Mouse (Mus musculus): Measurements from ENCODE around the gene Gpx3.

Gpx3 gene

DNA sequence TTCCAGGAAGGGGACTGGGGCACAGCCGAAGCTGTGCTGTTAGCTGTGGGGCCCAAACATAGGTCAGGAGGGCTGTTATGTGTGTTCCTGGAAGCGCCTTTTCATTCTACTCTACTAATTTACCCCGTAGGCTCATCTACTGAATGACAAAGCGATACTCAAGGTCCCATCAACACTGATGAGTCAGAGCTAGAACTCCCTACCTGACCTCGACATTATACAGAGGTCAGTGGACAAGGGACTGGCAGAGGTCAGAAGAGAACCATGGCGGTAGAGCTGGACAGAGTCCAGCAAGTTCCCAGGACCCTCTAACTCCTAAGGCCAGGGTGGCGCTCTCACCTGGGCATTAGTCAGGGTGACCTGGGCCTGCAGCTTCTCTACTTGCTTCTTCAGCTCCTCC lies 15.2 kb downstream of the Gpx3 start:
- no peak for DNase-seq (ENCODE audit: low read depth, low spot score)
- Histone ChIP-seq H3K27me3 (ENCODE audit: control insufficient read depth, insufficient read depth, low read length, poor library complexity, severe bottlenecking) (no peaks in the 10 kb centered on the region), H3K36me3 (ENCODE audit: control insufficient read depth, insufficient read depth, low read length, poor library complexity, severe bottlenecking) (peaks cover 19% of the 10 kb centered on the region)

DNA sequence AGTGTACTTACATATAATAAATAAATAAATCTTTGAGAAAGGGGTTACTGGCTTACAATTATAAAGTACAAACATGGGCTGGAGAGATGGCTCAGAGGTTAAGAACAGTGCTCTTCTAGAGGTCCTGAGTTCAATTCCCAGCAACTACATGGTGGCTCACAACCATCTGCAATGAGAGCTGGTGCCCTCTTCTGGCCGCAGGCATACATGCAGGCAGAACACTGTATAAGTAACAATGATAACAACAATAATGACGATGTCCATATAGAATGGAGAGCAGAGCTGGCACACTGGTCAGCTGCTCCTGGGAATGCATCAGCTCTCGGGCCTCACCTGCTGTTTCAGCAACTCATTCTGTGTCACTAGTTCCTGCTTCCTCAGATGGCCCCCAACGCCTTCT lies 16.0 kb downstream of the Gpx3 start:
- DNase-seq (ENCODE audit: low read depth, low spot score), result peak; percentile 43
- peaks cover 24% of the 10 kb centered on the region for H3K36me3 ChIP-seq (ENCODE audit: control insufficient read depth, insufficient read depth, low read length, poor library complexity, severe bottlenecking)
- H3K27me3 ChIP-seq (ENCODE audit: control insufficient read depth, insufficient read depth, low read length, poor library complexity, severe bottlenecking), result no peaks in the 10 kb centered on the region

DNA sequence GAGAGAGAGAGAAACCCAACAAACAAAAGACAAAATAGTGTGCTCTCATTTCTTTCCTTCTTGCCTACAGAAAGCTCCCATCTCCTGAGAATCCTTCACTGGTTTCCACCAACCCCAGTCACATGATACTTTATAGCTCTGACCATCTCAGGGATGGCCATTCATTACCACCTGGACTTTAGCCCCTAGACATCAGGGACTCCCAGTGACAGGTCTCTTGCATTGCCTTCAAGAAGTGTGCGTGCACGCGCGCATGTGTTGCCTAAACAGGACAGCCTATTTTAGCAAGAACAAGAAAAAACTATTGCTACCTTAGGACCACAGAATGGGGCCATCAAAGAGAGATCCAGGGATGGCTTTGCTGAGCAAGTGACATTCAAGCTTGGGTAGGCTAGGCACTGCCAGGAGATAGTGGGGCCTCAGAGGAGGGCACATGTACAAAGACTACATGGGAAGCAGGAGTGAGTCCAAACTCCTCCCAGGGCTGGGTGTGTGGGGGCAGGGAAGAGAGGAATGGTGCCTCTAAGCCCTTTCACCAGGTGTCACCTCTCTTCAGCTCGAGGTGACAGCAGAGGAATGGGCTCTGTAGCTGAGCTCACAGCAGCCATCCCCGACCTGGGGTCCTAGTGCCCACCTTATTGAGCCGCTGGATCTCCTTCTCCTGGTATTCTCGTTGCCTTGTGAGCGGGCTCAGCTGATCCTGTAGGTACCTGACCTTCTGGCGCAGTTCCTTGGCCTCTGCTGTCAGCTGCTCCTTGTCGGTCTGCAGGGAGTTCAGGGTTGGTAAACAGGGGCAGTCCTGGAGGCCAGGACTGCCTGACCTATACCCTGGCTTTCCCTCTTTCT lies 18.1 kb downstream of the Gpx3 start:
- Histone ChIP-seq H3K36me3 (ENCODE audit: control insufficient read depth, insufficient read depth, low read length, poor library complexity, severe bottlenecking) (peaks cover 25% of the 10 kb centered on the region), H3K27me3 (ENCODE audit: control insufficient read depth, insufficient read depth, low read length, poor library complexity, severe bottlenecking) (no peaks in the 10 kb centered on the region)
- DNase-seq (ENCODE audit: low read depth, low spot score), result no peak

DNA sequence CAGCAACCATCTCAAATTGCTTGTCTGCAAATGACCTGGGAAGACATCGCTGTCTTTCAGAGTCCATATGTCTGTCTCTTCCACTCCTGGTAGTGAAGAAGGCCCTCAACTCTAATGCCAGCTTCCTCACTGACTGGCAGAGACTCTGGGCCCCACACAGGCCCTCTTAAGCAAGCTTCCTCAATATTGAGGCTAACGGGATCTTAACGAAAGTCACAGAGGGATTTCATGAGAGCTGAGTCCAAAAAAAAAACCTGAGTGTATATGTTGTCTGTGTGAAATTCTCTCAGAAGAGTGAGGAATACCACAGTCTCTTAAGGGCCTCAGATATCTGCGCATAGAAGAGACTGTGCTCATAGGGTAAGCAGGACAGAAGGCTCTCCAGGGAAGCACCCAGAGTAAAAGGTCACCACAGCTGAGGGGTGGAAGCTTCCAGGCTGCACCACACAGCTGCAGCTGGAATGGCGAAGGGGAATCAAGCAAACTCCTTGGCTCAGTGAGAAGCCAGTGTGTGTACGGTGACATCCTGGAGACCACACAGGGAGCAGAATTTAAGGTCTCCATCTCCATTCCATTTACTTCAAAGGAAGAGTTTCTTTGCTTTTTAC lies 18.8 kb downstream of the Gpx3 start:
- DNase-seq (ENCODE audit: low read depth, low spot score), result no peak
- Histone ChIP-seq H3K36me3 (ENCODE audit: control insufficient read depth, insufficient read depth, low read length, poor library complexity, severe bottlenecking) (peaks cover 28% of the 10 kb centered on the region), H3K27me3 (ENCODE audit: control insufficient read depth, insufficient read depth, low read length, poor library complexity, severe bottlenecking) (no peaks in the 10 kb centered on the region)

DNA sequence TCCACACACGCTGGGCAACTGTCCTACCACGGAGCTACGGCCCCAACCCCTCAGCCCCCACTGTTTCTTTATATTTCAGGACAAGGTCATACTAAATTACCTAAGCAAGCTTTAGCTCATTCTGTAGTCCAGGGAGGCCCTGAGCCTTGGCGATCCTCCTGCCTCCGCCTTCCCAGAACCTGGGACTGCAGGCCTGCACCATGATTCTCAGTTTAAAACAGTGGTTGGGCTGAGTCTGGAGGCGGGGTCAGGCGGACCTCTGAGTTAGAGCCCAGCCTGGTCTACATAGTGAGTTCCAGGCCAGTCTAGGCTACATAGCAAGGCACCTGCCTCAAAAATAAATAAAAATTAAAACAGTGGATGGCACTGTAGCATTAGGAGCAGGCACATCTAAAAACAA lies 19.5 kb downstream of the Gpx3 start:
- peaks cover 25% of the 10 kb centered on the region for H3K36me3 ChIP-seq (ENCODE audit: control insufficient read depth, insufficient read depth, low read length, poor library complexity, severe bottlenecking)

DNA sequence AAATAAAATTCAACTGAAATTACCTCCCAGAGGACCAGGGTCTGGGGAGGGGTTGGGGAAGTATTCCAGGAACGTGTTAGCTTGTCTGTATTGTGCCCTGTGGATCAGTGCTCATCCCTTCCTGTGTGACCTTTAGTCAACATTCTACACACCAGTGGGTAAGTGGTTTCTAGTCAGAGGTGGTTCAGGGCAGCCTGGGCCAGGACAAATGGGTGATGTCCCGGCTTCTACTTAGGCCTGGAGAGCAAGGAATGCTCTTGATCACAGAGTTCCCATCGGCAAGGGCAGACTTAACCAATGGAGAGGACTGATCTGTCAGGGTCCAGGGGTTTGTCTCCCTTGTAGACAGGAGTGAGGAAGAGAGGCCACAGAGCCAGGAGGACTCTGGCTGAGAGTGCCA lies 20.2 kb downstream of the Gpx3 start:
- H3K27me3 ChIP-seq (ENCODE audit: control insufficient read depth, insufficient read depth, low read length, poor library complexity, severe bottlenecking), result no peaks in the 10 kb centered on the region
- peaks cover 25% of the 10 kb centered on the region for H3K36me3 ChIP-seq (ENCODE audit: control insufficient read depth, insufficient read depth, low read length, poor library complexity, severe bottlenecking)
- no peak for DNase-seq (ENCODE audit: low read depth, low spot score)

More for the DNA sequence above, 19.5 kb downstream of the Gpx3 start:
- no peak for DNase-seq (ENCODE audit: low read depth, low spot score)
- no peaks in the 10 kb centered on the region for H3K27me3 ChIP-seq (ENCODE audit: control insufficient read depth, insufficient read depth, low read length, poor library complexity, severe bottlenecking)

DNA sequence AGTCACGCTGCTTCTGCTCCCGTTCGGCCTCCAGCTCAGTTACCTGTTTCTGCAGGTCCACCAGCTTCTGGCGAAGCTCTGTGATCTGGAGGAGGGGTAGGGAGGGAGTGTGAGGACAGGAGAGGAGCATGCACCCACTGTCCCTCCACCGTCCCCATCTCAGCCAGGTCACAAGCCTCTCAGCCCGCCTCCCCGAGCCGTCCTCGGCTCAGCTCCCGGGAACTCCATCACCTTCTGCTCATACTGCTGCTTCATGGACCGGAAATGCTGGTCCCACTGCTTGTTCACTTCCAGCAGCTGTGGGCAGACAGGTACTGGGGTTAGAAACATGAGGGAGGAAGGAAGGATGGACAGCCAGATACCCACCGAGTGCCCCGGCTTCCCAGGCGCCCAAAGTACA lies 21.9 kb downstream of the Gpx3 start:
- H3K36me3 ChIP-seq (ENCODE audit: control insufficient read depth, insufficient read depth, low read length, poor library complexity, severe bottlenecking), result peaks cover 22% of the 10 kb centered on the region
- no peak for DNase-seq (ENCODE audit: low read depth, low spot score)

DNA sequence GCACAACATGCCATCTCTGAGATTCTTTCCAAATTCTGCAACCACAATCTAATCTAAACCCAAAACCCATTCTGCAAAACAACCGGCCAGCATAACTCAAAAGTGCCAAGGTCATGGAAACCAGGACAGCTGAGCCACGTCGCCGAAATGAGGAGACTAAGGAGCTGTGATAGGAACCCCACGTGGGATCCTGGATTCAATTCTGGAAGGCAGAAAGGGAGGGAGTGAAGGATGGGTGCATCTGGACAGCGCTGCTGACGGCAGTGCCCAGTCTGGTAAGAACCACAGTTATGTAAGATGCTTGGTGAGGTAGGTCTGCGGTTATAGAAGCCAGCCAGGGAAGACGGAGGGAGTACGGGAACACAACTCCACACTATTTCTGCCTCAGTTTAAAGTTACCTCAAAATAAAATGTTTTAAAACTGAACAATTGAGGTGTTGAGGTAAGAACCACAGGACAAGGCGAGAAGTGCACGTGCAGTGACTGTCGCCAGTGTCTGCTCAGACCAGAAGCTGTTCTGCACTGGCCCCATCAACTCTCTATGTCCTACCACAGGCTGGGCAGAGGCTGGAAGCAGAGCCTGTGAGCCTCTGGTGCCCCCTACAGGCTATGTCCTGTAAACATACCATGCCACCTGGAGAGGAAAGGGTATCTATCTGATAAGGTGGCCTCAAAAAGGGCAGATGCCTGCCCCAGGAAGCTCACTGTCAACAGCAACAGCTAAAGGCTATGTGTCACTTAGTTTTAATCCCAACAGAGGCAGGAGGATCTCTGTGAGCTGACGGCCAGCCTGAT lies 25.3 kb downstream of the Gpx3 start:
- no peaks in the 10 kb centered on the region for H3K27me3 ChIP-seq (ENCODE audit: control insufficient read depth, insufficient read depth, low read length, poor library complexity, severe bottlenecking)
- peaks cover 22% of the 10 kb centered on the region for H3K36me3 ChIP-seq (ENCODE audit: control insufficient read depth, insufficient read depth, low read length, poor library complexity, severe bottlenecking)
- peak; percentile 75 for DNase-seq (ENCODE audit: low read depth, low spot score)

More for the DNA sequence above, 21.9 kb downstream of the Gpx3 start:
- no peaks in the 10 kb centered on the region for H3K27me3 ChIP-seq (ENCODE audit: control insufficient read depth, insufficient read depth, low read length, poor library complexity, severe bottlenecking)

DNA sequence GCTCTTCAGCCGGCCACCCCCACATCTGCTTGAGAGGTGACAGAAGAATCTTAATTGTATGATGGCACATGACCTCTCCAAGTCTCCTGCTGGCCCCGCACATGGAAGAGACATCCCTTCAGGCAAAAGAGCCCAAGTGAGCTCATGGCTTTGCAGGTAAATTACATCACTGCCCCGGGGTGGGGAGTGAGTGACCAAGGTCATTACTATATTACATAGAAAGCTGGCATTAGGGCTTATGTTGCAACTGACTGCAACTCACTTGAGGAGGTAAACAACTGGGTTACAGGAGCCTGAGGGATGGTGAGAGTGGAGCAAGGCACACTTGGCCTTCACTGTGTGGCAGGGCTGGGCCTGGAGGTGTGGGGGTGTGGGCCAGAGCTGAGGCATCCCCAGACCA lies 26.0 kb downstream of the Gpx3 start:
- peaks cover 17% of the 10 kb centered on the region for H3K36me3 ChIP-seq (ENCODE audit: control insufficient read depth, insufficient read depth, low read length, poor library complexity, severe bottlenecking)
- no peak for DNase-seq (ENCODE audit: low read depth, low spot score)
- no peaks in the 10 kb centered on the region for H3K27me3 ChIP-seq (ENCODE audit: control insufficient read depth, insufficient read depth, low read length, poor library complexity, severe bottlenecking)

DNA sequence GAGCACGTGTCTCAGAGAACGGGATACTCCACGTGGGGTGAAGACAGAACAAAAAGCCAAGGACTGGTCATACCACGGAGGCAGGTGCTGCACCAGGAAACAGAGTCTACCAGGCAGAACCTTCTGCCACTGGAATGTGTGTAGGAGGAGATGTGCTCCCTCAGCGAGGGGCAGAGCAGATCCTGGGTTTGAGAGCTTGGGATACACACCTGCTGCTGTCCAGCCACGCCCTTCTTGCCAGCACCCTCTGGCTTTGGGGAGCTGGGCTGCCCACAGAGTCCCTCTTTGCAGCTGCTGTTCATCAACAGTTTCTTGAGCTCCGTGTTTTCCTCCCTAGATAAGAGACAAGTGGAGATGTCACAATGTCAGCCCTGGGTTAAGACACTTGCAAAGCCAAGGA lies 26.6 kb downstream of the Gpx3 start:
- H3K36me3 ChIP-seq (ENCODE audit: control insufficient read depth, insufficient read depth, low read length, poor library complexity, severe bottlenecking), result peaks cover 15% of the 10 kb centered on the region
- no peaks in the 10 kb centered on the region for H3K27me3 ChIP-seq (ENCODE audit: control insufficient read depth, insufficient read depth, low read length, poor library complexity, severe bottlenecking)
- no peak for DNase-seq (ENCODE audit: low read depth, low spot score)

DNA sequence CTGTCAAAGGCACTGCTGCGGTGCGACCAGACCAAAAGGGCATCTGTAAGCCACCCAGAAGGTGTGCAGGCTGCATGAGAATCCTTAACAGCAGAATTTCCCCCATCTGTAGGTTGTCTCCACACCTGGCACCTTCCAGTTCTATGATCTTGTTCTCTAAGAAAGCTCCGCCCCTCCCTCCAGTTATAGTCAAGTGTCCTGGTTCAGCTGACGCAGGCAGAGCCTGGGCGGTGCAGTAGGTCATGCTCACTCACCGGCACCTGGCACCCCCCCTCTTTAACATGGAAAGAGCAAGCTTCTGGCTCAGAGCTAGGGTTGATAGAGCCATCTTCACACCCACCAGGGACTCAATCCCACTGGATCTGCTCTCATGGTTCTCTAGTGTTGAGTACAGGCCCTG lies 27.0 kb downstream of the Gpx3 start:
- DNase-seq (ENCODE audit: low read depth, low spot score), result no peak
- peaks cover 15% of the 10 kb centered on the region for H3K36me3 ChIP-seq (ENCODE audit: control insufficient read depth, insufficient read depth, low read length, poor library complexity, severe bottlenecking)
- H3K27me3 ChIP-seq (ENCODE audit: control insufficient read depth, insufficient read depth, low read length, poor library complexity, severe bottlenecking), result no peaks in the 10 kb centered on the region

DNA sequence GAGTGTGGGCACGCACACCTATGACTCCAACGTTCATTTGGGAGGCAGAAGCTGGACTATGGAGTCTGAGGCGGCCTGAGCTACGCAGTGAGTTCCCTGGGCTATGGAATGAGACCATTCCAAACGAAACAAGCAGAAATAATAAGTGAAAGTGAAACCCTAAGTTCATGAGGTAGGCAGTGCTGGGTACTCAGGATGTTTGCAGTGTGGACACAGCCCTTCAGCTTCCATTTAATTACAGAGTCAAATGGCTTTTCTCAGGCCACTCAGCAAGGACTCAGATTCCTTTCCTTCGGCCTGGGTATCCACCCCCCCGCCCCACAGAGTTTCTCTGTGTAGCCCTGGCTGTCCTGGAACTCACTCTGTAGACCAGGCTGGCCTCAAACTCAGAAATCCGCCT lies 27.5 kb downstream of the Gpx3 start:
- DNase-seq (ENCODE audit: low read depth, low spot score), result no peak
- Histone ChIP-seq H3K36me3 (ENCODE audit: control insufficient read depth, insufficient read depth, low read length, poor library complexity, severe bottlenecking) (peaks cover 13% of the 10 kb centered on the region), H3K27me3 (ENCODE audit: control insufficient read depth, insufficient read depth, low read length, poor library complexity, severe bottlenecking) (no peaks in the 10 kb centered on the region)

DNA sequence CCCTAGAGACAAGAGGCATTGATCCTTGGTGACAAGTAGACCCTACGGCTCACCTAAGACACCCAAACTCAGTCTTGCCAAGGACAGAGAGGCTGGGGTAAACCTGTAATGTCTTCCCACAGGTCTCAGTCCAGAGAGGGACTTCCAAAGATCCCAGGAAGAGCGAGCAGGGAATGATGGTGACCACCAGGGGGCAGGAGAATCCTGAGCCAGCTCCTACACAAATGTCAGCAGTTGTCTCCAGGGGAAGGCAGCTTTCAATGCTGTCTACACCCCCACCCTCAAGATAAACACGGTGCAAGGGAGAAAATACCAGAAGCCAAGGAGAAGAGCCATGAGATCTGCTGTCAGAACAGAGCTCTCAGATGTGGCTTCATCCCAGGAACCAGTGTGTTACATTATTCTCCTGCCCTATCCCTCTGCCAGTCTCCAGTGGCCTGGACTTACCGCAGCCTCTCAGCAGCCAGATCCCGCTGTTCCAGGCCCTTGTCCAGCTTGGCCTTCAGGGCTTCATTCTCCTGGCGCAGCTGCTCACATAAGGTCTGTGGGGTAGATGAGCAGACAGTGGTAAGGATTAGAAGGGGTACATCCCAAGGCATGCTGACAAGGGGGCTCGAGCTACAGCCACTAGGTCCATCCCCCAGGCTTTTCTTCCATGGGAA lies 28.2 kb downstream of the Gpx3 start:
- peak; percentile 54 for DNase-seq (ENCODE audit: low read depth, low spot score)
- no peaks in the 10 kb centered on the region for H3K27me3 ChIP-seq (ENCODE audit: control insufficient read depth, insufficient read depth, low read length, poor library complexity, severe bottlenecking)
- peaks cover 13% of the 10 kb centered on the region for H3K36me3 ChIP-seq (ENCODE audit: control insufficient read depth, insufficient read depth, low read length, poor library complexity, severe bottlenecking)

DNA sequence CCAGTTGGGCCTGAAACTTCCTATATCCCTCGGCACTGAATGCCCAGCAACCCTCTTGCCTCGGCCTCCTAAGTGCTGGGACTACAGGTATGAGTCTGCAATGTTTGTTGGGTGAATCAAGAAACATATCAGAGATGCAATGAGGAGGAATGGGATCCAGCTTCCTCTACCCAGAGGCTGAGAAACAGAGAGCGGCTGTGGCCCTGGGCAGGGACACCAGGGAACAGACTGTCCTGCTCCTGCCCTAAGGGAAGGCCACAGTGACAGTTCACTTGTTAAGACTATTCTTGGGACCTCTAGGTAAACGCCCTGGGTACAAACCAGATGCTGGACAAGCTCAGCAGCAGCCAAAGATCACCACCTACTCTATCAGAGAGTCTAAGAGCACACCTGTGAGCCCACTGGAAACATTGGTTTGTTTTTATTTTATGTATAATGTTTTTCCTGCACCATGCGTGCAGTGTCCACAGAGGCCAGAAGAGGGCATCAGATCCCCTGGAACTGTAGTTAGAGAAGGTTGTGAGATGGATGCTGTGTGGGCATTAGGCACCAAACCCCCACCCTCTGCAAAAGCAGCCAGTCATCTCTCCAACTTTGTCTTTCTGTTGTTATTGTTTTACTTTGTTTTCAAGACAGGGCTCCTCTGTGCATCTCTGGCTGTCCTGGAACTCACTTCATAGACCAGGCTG lies 29.3 kb downstream of the Gpx3 start:
- peak; percentile 72 for DNase-seq (ENCODE audit: low read depth, low spot score)
- no peaks in the 10 kb centered on the region for H3K27me3 ChIP-seq (ENCODE audit: control insufficient read depth, insufficient read depth, low read length, poor library complexity, severe bottlenecking)
- peaks cover 9% of the 10 kb centered on the region for H3K36me3 ChIP-seq (ENCODE audit: control insufficient read depth, insufficient read depth, low read length, poor library complexity, severe bottlenecking)

All from splenic B cell, adult 2 months (primary cell).